ENCODE assay signal across 9 mouse cellular contexts in genomic region chr15:98776280-98777004, GRCm38 (mm10). TPM values are rescaled to one million over a fixed set of nuclear protein-coding genes. Genes with fewer than 3 reads are reported as not detected.
DNase-seq lines count a peak whose midpoint lies in the region; ATAC-seq and TF ChIP-seq lines count a peak whose summit lies in the region.
"Had no signal": no experiment of that assay in that cellular context is flagged by ENCODE, and none has a peak within 500 bp of the region (broad histone marks: within the 10 kb centered on the region; RNA-seq: fewer than 3 reads in every experiment).

No protein-coding gene starts in this region.

- 0 out of 2 replicates have a peak, but pooled peaks cover 3% of the 10 kb centered on the region for H3K9me3 ChIP-seq in G1E (replicated peaks)
- H3K9me3 ChIP-seq in limb, embryonic 12.5 days, result peaks cover 4% of the 10 kb centered on the region; the same call in 1 of the 2 replicates

- peak; percentile 45 for DNase-seq in adrenal gland, postnatal 25 days
- no peak for DNase-seq in adrenal gland, adult 8-10 months
- DNase-seq in G1E (ENCODE audit: low spot score), result no peak
- peak; percentile 36 for DNase-seq in heart, postnatal 4 days
- DNase-seq in naive thymus-derived CD4-positive, alpha-beta T cell, adult 2 months (ENCODE audit: low read depth), result peak; percentile 69
- DNase-seq in urinary bladder, postnatal 36 days (ENCODE audit: low spot score in 2 of 2), result no peak
- no peak for DNase-seq in right cerebral cortex, postnatal 4 days

- H3K27me3 ChIP-seq in G1E (ENCODE audit: insufficient read depth, low read length), result peaks cover 77% of the 10 kb centered on the region
- H3K27me3 ChIP-seq in limb, embryonic 12.5 days, result peaks cover 100% of the 10 kb centered on the region

- H3K36me3 ChIP-seq in G1E (replicated peaks), result no peaks in the 10 kb centered on the region
- no peaks in the 10 kb centered on the region for H3K36me3 ChIP-seq in limb, embryonic 12.5 days

- H3K4me2 ChIP-seq in limb, embryonic 12.5 days, result peak overlapping the region; percentile 50

- peaks cover 45% of the 10 kb centered on the region for H3K4me1 ChIP-seq in G1E (ENCODE audit: insufficient read depth, low read depth, low read length)
- peaks cover 41% of the 10 kb centered on the region for H3K4me1 ChIP-seq in limb, embryonic 12.5 days (replicated peaks)

- WGBS in limb, embryonic 12.5 days, result under 1% methylated on average over 61 of the region's 62 CpGs

- no peak for TF ChIP-seq CTCF in G1E (IDR thresholded peaks at IDR 0.05; ENCODE audit: low read depth, low read length)

- ATAC-seq in G1E (ENCODE audit: extremely low read depth, insufficient number of reproducible peaks, low FRiP score, poor library complexity, severe bottlenecking), result no peak
- peak; percentile 18; the same call in 1 of the 2 replicates for ATAC-seq in limb, embryonic 12.5 days (ENCODE audit: insufficient number of reproducible peaks, insufficient read depth, low FRiP score, low TSS enrichment, low read depth)

- peak overlapping the region; percentile 25; the same call in 1 of the 2 replicates for H3K4me3 ChIP-seq in G1E (ENCODE audit: low read depth, low read length)
- peak overlapping the region; percentile 31 for H3K4me3 ChIP-seq in limb, embryonic 12.5 days (replicated peaks)

- peak overlapping the region; percentile 45; the same call in 1 of the 2 replicates for H3K27ac ChIP-seq in limb, embryonic 12.5 days

- H3K9ac ChIP-seq in limb, embryonic 12.5 days (replicated peaks), result peak overlapping the region; percentile 27

RNA-seq across cellular contexts. Expression of gene Wnt10b, which starts 1.5 kb away (rescaled TPM):
- total RNA-seq in adrenal gland, postnatal 25 days (2021), result 0.43 and 0.55 TPM in 2 replicates
- total RNA-seq in adrenal gland, adult 8-10 months (2022), result 10 to 100 TPM in 1 of 4 experiments, 1 to 10 TPM in 1, under 1 TPM in 2; 0.49 to 12.9 (median 5.0) TPM
- total RNA-seq in G1E (2014; fragmentation: Nextera tagmentation), result not detected in 2 replicates
- total RNA-seq in G1E (2017), result 0.27 TPM in 1 of 2 replicates, not detected in the other
- polyA plus RNA-seq in G1E (2012), result 0.05 and 0.09 TPM in 2 replicates
- under 1 TPM; 0.36 to 0.50 TPM for total RNA-seq in heart, postnatal 4 days (2021)
- polyA plus RNA-seq in limb, embryonic 12.5 days (2016; fragmentation: Nextera tagmentation; extraction: Ambion mirVana), result 1.5 and 1.7 TPM in 2 replicates

RNA-seq across cellular contexts. Expression of gene Wnt1, which starts 13.2 kb away (rescaled TPM):
- total RNA-seq in adrenal gland, postnatal 25 days (2021), result not detected in 2 replicates
- not detected for total RNA-seq in adrenal gland, adult 8-10 months (2022)
- total RNA-seq in G1E (2014; fragmentation: Nextera tagmentation) (not detected in 2 replicates), G1E (2017) (not detected in 2 replicates)
- polyA plus RNA-seq in G1E (2012), result not detected in 2 replicates
- not detected for total RNA-seq in heart, postnatal 4 days (2021)
- not detected in 2 replicates for polyA plus RNA-seq in limb, embryonic 12.5 days (2016; fragmentation: Nextera tagmentation; extraction: Ambion mirVana)
- polyA plus RNA-seq: large intestine, adult 2 months had no signal

RNA-seq across cellular contexts. Expression of gene Arf3, which starts 13.4 kb away (rescaled TPM):
- 118 and 138 TPM in 2 replicates for total RNA-seq in adrenal gland, postnatal 25 days (2021)
- total RNA-seq in adrenal gland, adult 8-10 months (2022), result 100 to 1,000 TPM; 153 to 163 (median 159) TPM
- 60.9 and 65.0 TPM in 2 replicates for total RNA-seq in G1E (2014; fragmentation: Nextera tagmentation)
- total RNA-seq in G1E (2017), result 37.9 and 41.6 TPM in 2 replicates
- polyA plus RNA-seq in G1E (2012), result 55.4 and 58.2 TPM in 2 replicates
- total RNA-seq in heart, postnatal 4 days (2021), result 10 to 100 TPM; 40.9 to 43.7 TPM
- polyA plus RNA-seq in limb, embryonic 12.5 days (2016; fragmentation: Nextera tagmentation; extraction: Ambion mirVana), result 46.5 and 54.1 TPM in 2 replicates

RNA-seq across cellular contexts. Expression of gene Ddn, which starts 32.8 kb away (rescaled TPM):
- total RNA-seq in adrenal gland, postnatal 25 days (2021), result 0.09 and 0.24 TPM in 2 replicates
- 1 to 10 TPM in 1 of 4 experiments, under 1 TPM in 3; 0.29 to 1.1 (median 0.61) TPM for total RNA-seq in adrenal gland, adult 8-10 months (2022)
- total RNA-seq in G1E (2014; fragmentation: Nextera tagmentation), result not detected in 2 replicates
- total RNA-seq in G1E (2017), result 0.17 and 0.22 TPM in 2 replicates
- polyA plus RNA-seq in G1E (2012), result 0.07 and 0.08 TPM in 2 replicates
- total RNA-seq in heart, postnatal 4 days (2021), result 1 to 10 TPM in 1 of 2 experiments, under 1 TPM in 1; 0.93 to 1.2 TPM
- polyA plus RNA-seq in limb, embryonic 12.5 days (2016; fragmentation: Nextera tagmentation; extraction: Ambion mirVana), result 0.23 TPM in 1 of 2 replicates, not detected in the other

RNA-seq across cellular contexts. Expression of gene Fkbp11, which starts 48.4 kb away (rescaled TPM):
- total RNA-seq in adrenal gland, postnatal 25 days (2021), result 7.0 and 7.4 TPM in 2 replicates
- 10 to 100 TPM in 1 of 4 experiments, 1 to 10 TPM in 3; 7.1 to 14.4 (median 9.8) TPM for total RNA-seq in adrenal gland, adult 8-10 months (2022)
- 11.5 and 14.1 TPM in 2 replicates for total RNA-seq in G1E (2014; fragmentation: Nextera tagmentation)
- 6.2 and 6.7 TPM in 2 replicates for total RNA-seq in G1E (2017)
- 20.2 and 23.8 TPM in 2 replicates for polyA plus RNA-seq in G1E (2012)
- total RNA-seq in heart, postnatal 4 days (2021), result 10 to 100 TPM; 11.0 to 12.8 TPM
- polyA plus RNA-seq in limb, embryonic 12.5 days (2016; fragmentation: Nextera tagmentation; extraction: Ambion mirVana), result 25.4 and 28.0 TPM in 2 replicates

Comparison
In these comparisons a context has a peak if more than half of its experiments do, and no peak if none do; other contexts are left out.
1. DNase-seq: peak in adrenal gland, postnatal 25 days (single experiment), heart, postnatal 4 days (single experiment) and naive thymus-derived CD4-positive, alpha-beta T cell, adult 2 months (single experiment); none in adrenal gland, adult 8-10 months (single experiment), G1E (single experiment), urinary bladder, postnatal 36 days (0 of 2) and right cerebral cortex, postnatal 4 days (single experiment).